Mouse (Mus musculus): ENCODE results near the gene Ppara.
A peak's percentile ranks its signal among the peaks of the same experiment; 100 is the strongest.

The Ppara gene

DNA sequence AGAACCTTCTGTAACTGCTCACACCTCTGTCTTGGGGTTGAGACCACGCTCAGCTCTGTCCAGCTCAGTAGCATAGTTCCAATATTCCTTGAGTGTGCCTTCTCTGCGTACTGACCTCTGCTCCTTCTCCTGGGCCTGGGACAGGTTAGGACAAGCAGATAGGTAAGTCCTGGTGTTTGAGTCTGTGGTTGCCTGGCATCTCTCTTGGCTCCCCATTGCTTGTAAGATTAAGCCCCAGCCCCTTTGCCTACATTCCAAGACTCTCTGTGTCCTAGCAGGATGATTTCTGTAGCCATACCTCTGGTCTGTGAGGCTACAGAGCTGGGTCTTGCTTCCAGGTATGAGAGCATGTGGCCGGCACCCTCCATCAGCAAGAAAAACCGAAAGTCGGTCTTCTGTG, 6.6 kb upstream of the Ppara start:
- no peak for DNase-seq (ENCODE audit: low spot score)

DNA sequence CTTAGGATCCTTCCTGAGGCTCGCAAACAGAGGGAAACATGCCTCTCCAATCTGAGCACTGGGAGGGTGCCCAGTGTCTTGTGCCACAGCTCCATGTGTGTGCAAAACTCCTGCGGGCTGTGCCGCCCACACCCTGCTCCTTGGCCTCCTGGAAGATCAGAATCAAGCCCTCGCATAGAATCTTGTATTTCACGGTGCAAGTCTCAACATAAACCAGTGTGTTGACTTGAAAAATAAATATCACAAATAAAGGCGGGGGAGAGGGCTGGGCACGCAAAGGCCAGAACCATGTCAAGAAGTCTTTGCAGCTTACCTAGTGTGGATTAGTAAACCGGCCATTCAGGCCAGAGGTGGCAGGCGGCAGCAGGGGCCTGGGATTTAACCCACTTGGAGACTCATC, 5.5 kb upstream of the Ppara start:
- no peak for DNase-seq (ENCODE audit: low spot score)

DNA sequence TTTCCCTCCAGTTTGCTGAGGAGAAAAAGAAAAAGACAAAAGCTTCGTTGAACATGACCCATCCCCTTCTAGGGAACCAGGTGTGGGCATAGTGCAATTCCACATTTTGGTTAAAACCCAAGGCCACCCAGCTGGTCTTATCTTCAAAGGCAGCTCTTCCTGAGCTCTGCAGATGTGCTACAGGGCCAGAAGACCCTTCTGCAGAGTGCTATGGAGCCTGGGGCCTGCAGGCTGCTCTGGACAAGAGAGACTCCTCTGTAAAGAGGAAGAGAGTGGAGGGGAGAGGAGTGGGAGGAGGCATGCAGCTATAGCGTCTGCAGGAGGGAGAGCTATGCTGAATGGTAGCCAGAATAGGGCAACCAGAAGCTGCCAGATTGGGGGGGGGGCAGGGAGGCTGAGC, 4.8 kb upstream of the Ppara start:
- DNase-seq (ENCODE audit: low spot score): no peak

DNA sequence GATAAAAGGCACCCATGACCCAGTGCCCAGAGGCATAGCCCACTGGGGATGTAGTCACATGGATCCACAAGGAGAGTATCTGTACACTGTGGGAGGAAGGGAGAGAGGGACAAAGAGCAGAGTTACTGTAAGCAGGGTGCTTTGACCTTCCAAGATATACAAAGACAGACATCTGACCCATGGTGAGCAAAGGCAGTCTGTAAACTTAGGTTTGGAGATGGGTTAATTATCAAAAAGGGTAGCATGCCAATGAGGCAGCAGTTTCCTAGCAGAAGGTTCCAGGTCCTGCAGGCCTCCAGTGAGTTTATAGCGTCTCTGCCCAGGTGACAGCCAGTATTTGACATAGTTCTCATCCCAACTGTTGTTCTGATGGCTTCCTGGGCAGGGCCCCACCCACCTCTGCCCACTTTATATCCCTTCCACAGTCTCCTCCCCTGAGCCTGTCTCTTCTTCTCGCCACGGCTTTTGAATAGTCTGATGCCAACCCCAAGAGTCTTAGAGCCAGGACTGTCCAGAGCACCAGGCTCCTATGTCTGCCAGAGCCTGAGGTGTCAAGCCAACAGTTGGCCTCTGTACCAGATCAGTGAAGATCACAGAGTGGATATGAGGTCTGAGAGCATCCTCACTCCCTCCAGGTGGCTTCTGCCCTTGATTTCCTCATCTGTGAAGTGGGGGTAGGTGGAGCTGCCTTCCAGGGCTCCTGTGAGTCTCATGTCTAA, 2.7 kb upstream of the Ppara start:
- DNase-seq (ENCODE audit: low spot score): no peak

DNA sequence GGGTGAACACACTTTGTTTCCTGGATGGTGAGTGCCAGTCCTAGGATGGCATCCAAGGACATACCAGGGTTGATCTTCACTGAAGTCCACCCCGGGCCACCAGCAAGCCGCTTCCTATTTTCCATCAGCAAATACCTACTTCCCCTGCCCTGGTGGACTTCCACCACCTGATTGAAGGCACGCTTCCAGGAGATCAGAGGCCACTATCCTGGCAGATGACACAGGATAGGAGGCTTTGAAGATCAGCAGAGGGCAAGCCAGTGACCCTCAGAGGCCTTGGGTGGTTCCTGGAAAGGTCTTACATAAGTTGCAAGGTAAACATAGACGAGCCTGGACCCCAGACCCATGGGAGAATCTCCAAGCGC, 2.2 kb upstream of the Ppara start:
- no peak for DNase-seq (ENCODE audit: low spot score)

- no peak for DNase-seq (ENCODE audit: low spot score)
Measured at GRCm38 (mm10) chr15:85733686-85734085, 1.1 kb upstream of the Ppara start.

DNA sequence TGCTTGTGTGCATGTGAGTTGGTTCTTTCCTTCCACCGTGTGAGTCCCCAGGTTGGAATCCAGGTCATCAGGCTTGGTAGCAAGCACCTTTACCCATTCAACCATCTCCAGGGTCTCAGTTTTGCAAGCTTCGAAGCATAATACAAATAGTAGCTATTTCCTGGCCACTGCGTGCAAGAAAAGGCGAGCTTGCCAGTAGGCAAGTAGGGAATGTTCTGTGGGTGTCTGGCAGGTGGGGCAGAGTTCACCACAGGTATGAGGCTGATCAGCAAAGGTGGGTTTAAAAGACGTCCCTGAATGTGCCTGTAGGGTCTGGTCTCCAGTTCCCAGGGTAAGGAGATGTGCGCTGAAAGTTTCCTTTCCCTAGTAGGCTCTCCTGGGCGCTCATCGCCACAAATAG, 635 bp upstream of the Ppara start:
- DNase-seq (ENCODE audit: low spot score): no peak

- DNase-seq (ENCODE audit: low spot score): peak; percentile 89
Measured at GRCm38 (mm10) chr15:85735063-85735835, 466 bp downstream of the Ppara start.

GRCm38 (mm10) chr15:85735836-85736190, 1.0 kb downstream of the Ppara start:
- DNase-seq (ENCODE audit: low spot score): no peak

GRCm38 (mm10) chr15:85736506-85736905, 1.7 kb downstream of the Ppara start:
- no peak for DNase-seq (ENCODE audit: low spot score)

- no peak for DNase-seq (ENCODE audit: low spot score)
Measured at GRCm38 (mm10) chr15:85738416-85738815, 3.6 kb downstream of the Ppara start.

- no peak for DNase-seq (ENCODE audit: low spot score)
Measured at GRCm38 (mm10) chr15:85738939-85739338, 4.2 kb downstream of the Ppara start.

DNA sequence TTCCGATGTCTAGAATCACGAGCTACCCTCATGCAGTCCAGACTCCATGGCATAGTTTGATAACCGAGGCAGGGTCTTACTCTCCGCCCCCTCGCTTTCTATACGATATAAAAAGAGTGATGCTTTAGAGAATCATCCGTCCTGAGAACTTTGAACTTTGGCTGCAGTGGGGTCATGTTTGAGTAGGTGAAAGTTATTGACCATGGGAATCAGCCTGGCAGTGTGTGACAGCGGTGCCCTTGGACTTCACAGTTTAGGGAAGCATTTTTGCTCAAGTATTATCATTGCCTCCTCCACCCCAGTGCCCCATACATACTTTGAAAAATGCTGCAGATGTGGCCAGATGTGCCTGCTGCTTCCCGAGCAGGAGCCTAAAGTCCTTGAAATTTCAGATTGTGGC, 7.8 kb downstream of the Ppara start:
- DNase-seq (ENCODE audit: low spot score): no peak

DNA sequence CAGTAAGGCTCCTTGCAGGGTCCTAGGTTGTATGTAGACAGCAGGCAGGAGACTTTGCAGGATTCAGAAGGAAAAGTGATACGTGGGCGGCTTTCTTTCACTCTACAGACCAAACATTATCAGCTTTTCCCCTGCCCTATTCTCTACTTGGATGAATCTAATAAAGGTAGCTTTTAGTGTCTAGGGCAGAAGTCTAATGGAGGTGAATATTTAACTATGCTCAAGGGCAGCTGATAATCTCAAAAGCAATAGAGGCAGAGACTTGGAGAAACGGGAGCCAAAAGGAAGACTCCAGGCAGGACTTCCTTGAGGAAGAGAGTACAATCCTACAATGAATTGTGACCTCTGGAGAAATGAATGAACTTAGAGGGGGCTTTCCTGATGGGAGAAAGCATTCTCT, 9.2 kb downstream of the Ppara start:
- no peak for DNase-seq (ENCODE audit: low spot score)

GRCm38 (mm10) chr15:85746178-85746577, 11.4 kb downstream of the Ppara start:
- DNase-seq (ENCODE audit: low spot score): no peak

DNA sequence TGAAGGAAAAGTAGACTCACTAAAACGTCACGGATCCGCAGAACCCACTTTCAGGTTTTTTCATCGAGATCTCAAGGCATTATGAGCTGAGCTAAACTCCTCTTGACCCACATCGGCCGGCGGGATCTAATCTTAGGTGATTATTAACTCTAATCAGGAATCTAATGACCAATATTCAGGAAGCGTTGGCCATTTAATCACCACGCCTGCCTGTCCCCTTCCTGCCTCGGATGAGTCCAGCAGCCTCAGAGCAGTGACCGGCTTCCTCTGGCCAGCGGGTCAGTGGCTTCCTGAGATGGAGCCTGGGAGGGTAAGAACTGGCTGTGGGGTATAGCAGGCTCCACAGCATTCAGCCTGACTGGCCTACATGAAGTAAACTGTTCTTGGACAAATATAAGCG, 11.9 kb downstream of the Ppara start:
- no peak for DNase-seq (ENCODE audit: low spot score)

GRCm38 (mm10) chr15:85747951-85748350, 13.2 kb downstream of the Ppara start:
- DNase-seq (ENCODE audit: low spot score): no peak

DNA sequence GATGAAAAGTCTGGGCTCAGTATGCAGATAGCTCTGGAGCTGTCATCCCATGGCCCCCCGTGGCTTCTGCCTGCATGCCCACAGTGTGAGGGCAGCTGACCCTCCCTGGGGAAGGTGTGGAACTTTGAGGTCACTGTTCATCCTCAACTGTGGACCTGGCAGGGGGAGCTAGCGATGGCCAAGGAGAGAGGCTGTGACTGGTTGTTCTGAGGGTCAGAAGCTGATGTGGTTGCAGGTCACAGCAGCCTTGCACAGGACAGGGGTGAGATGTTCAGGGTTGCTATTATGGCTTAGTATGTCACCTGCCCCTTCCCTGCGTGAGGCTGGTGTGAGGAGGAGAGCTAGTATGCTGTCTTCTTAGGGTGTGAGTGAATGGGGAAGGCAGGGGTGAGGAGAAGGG, 13.7 kb downstream of the Ppara start:
- no peak for DNase-seq (ENCODE audit: low spot score)

GRCm38 (mm10) chr15:85749141-85749540, 14.4 kb downstream of the Ppara start:
- no peak for DNase-seq (ENCODE audit: low spot score)

- no peak for DNase-seq (ENCODE audit: low spot score)
Measured at GRCm38 (mm10) chr15:85750115-85750514, 15.3 kb downstream of the Ppara start.

GRCm38 (mm10) chr15:85752655-85753054, 17.9 kb downstream of the Ppara start:
- no peak for DNase-seq (ENCODE audit: low spot score)

GRCm38 (mm10) chr15:85754033-85754650, 19.4 kb downstream of the Ppara start:
- no peak for DNase-seq (ENCODE audit: low spot score)

DNA sequence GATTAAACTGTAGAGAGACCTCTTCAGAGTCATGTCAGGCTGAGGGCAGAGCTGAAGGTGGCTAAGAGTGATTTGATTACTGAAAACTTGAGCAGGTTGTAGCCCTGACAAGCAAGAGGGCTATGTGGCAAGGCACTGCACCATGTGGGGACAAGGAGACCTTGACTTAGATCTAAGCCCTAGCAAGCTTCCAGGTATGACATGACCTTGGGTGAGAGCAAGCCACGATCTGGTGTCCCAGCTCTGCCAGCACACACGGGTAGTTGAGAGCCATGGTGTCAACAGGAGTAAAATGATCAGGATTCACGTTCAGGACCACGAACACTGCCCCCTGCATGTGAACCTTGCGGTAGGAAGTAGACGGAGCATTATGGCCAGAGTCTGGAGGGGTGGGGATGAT, 20.4 kb downstream of the Ppara start:
- DNase-seq (ENCODE audit: low spot score): no peak

Data from ovary, postnatal 10 days (tissue).